Mouse (Mus musculus): ENCODE results near the gene Gpam. TPM values are rescaled to one million over a fixed set of nuclear protein-coding genes. Genes with fewer than 3 reads are reported as not detected.

Gpam gene
- polyA plus RNA-seq, 1 experiment from 2014 or later: 24.7 TPM

GRCm38 (mm10) chr19:55145136-55145535 lies 18.1 kb upstream of the Gpam start:
- Histone ChIP-seq H3K4me2 (ENCODE audit: low read length) (no peak overlapping the region), H3K27ac (ENCODE audit: low read length) (no peak overlapping the region), H3K9me3 (ENCODE audit: control insufficient read depth, low read length) (no peaks in the 10 kb centered on the region), H3K27me3 (replicated peaks; ENCODE audit: control insufficient read depth, insufficient read depth, low read length) (no peaks in the 10 kb centered on the region), H3K36me3 (ENCODE audit: control insufficient read depth, insufficient read depth) (no peaks in the 10 kb centered on the region), H3K9ac (replicated peaks; ENCODE audit: low read depth, low read length) (no peak overlapping the region), H3K4me3 (replicated peaks; ENCODE audit: low read length) (no peak overlapping the region), H3K4me1 (replicated peaks; ENCODE audit: control insufficient read depth, insufficient read depth, low read length) (peaks cover 15% of the 10 kb centered on the region)
- ATAC-seq: no peak
- 87% methylated on average over 2 of the region's 2 CpGs for WGBS

- ATAC-seq: no peak
- Histone ChIP-seq H3K27ac (ENCODE audit: low read length) (no peak overlapping the region), H3K27me3 (replicated peaks; ENCODE audit: control insufficient read depth, insufficient read depth, low read length) (no peaks in the 10 kb centered on the region), H3K4me3 (replicated peaks; ENCODE audit: low read length) (no peak overlapping the region), H3K4me2 (ENCODE audit: low read length) (no peak overlapping the region), H3K9ac (replicated peaks; ENCODE audit: low read depth, low read length) (no peak overlapping the region), H3K9me3 (ENCODE audit: control insufficient read depth, low read length) (no peaks in the 10 kb centered on the region), H3K36me3 (ENCODE audit: control insufficient read depth, insufficient read depth) (no peaks in the 10 kb centered on the region), H3K4me1 (replicated peaks; ENCODE audit: control insufficient read depth, insufficient read depth, low read length) (peaks cover 15% of the 10 kb centered on the region)
- WGBS: 55% methylated on average over 5 of the region's 5 CpGs
These were observed 17.7 kb upstream of the Gpam start for GRCm38 (mm10) chr19:55144691-55145090.

- peak; percentile 57 for ATAC-seq
- WGBS: 8% methylated on average over 11 of the region's 11 CpGs
- no peak overlapping the region for H3K4me2 ChIP-seq (ENCODE audit: low read length)
- H3K27me3 ChIP-seq (replicated peaks; ENCODE audit: control insufficient read depth, insufficient read depth, low read length): no peaks in the 10 kb centered on the region
- H3K9ac ChIP-seq (replicated peaks; ENCODE audit: low read depth, low read length): no peak overlapping the region
- H3K4me3 ChIP-seq (replicated peaks; ENCODE audit: low read length): no peak overlapping the region
- H3K4me1 ChIP-seq (replicated peaks; ENCODE audit: control insufficient read depth, insufficient read depth, low read length): peaks cover 15% of the 10 kb centered on the region
- H3K9me3 ChIP-seq (ENCODE audit: control insufficient read depth, low read length): no peaks in the 10 kb centered on the region
- H3K36me3 ChIP-seq (ENCODE audit: control insufficient read depth, insufficient read depth): no peaks in the 10 kb centered on the region
- H3K27ac ChIP-seq (ENCODE audit: low read length): peak overlapping the region; percentile 21; the same call in 1 of the 2 replicates
These were observed 16.6 kb upstream of the Gpam start for GRCm38 (mm10) chr19:55143391-55144300.

GRCm38 (mm10) chr19:55139301-55139700 lies 12.3 kb upstream of the Gpam start:
- H3K4me2 ChIP-seq (ENCODE audit: low read length): no peak overlapping the region
- H3K4me3 ChIP-seq (replicated peaks; ENCODE audit: low read length): no peak overlapping the region
- H3K27me3 ChIP-seq (replicated peaks; ENCODE audit: control insufficient read depth, insufficient read depth, low read length): no peaks in the 10 kb centered on the region
- H3K27ac ChIP-seq (ENCODE audit: low read length): no peak overlapping the region
- WGBS: 92% methylated on average over 7 of the region's 7 CpGs
- ATAC-seq: no peak
- no peaks in the 10 kb centered on the region for H3K36me3 ChIP-seq (ENCODE audit: control insufficient read depth, insufficient read depth)
- no peaks in the 10 kb centered on the region for H3K9me3 ChIP-seq (ENCODE audit: control insufficient read depth, low read length)
- H3K9ac ChIP-seq (replicated peaks; ENCODE audit: low read depth, low read length): no peak overlapping the region
- H3K4me1 ChIP-seq (replicated peaks; ENCODE audit: control insufficient read depth, insufficient read depth, low read length): peaks cover 10% of the 10 kb centered on the region

- no peaks in the 10 kb centered on the region for H3K9me3 ChIP-seq (ENCODE audit: control insufficient read depth, low read length)
- no peak for ATAC-seq
- WGBS: 79% methylated on average over 7 of the region's 7 CpGs
These were observed 11.5 kb upstream of the Gpam start for GRCm38 (mm10) chr19:55138506-55138905.

GRCm38 (mm10) chr19:55137884-55138283 lies 10.8 kb upstream of the Gpam start:
- no peak overlapping the region for H3K9ac ChIP-seq (replicated peaks; ENCODE audit: low read depth, low read length)
- peak; percentile 49 for ATAC-seq
- WGBS: 27% methylated on average over 7 of the region's 7 CpGs
- H3K4me2 ChIP-seq (ENCODE audit: low read length): no peak overlapping the region
- no peaks in the 10 kb centered on the region for H3K36me3 ChIP-seq (ENCODE audit: control insufficient read depth, insufficient read depth)
- no peaks in the 10 kb centered on the region for H3K27me3 ChIP-seq (replicated peaks; ENCODE audit: control insufficient read depth, insufficient read depth, low read length)
- no peaks in the 10 kb centered on the region for H3K4me1 ChIP-seq (replicated peaks; ENCODE audit: control insufficient read depth, insufficient read depth, low read length)
- no peak overlapping the region for H3K4me3 ChIP-seq (replicated peaks; ENCODE audit: low read length)
- no peak overlapping the region for H3K27ac ChIP-seq (ENCODE audit: low read length)
- no peaks in the 10 kb centered on the region for H3K9me3 ChIP-seq (ENCODE audit: control insufficient read depth, low read length)

More at GRCm38 (mm10) chr19:55138506-55138905, 11.5 kb upstream of the Gpam start:
- Histone ChIP-seq H3K27me3 (replicated peaks; ENCODE audit: control insufficient read depth, insufficient read depth, low read length) (no peaks in the 10 kb centered on the region), H3K4me3 (replicated peaks; ENCODE audit: low read length) (no peak overlapping the region), H3K4me2 (ENCODE audit: low read length) (no peak overlapping the region), H3K27ac (ENCODE audit: low read length) (no peak overlapping the region), H3K4me1 (replicated peaks; ENCODE audit: control insufficient read depth, insufficient read depth, low read length) (peaks cover 2% of the 10 kb centered on the region), H3K9ac (replicated peaks; ENCODE audit: low read depth, low read length) (no peak overlapping the region), H3K36me3 (ENCODE audit: control insufficient read depth, insufficient read depth) (no peaks in the 10 kb centered on the region)

GRCm38 (mm10) chr19:55136693-55137427 lies 9.8 kb upstream of the Gpam start:
- H3K9ac ChIP-seq (replicated peaks; ENCODE audit: low read depth, low read length): no peak overlapping the region
- no peaks in the 10 kb centered on the region for H3K9me3 ChIP-seq (ENCODE audit: control insufficient read depth, low read length)
- 86% methylated on average over 4 of the region's 4 CpGs for WGBS
- no peak for ATAC-seq
- no peaks in the 10 kb centered on the region for H3K4me1 ChIP-seq (replicated peaks; ENCODE audit: control insufficient read depth, insufficient read depth, low read length)
- no peak overlapping the region for H3K4me3 ChIP-seq (replicated peaks; ENCODE audit: low read length)
- H3K36me3 ChIP-seq (ENCODE audit: control insufficient read depth, insufficient read depth): no peaks in the 10 kb centered on the region
- no peak overlapping the region for H3K27ac ChIP-seq (ENCODE audit: low read length)
- H3K4me2 ChIP-seq (ENCODE audit: low read length): no peak overlapping the region
- H3K27me3 ChIP-seq (replicated peaks; ENCODE audit: control insufficient read depth, insufficient read depth, low read length): no peaks in the 10 kb centered on the region

- Histone ChIP-seq H3K4me2 (ENCODE audit: low read length) (no peak overlapping the region), H3K27me3 (replicated peaks; ENCODE audit: control insufficient read depth, insufficient read depth, low read length) (no peaks in the 10 kb centered on the region), H3K36me3 (ENCODE audit: control insufficient read depth, insufficient read depth) (no peaks in the 10 kb centered on the region), H3K27ac (ENCODE audit: low read length) (no peak overlapping the region), H3K4me3 (replicated peaks; ENCODE audit: low read length) (no peak overlapping the region), H3K9me3 (ENCODE audit: control insufficient read depth, low read length) (no peaks in the 10 kb centered on the region), H3K9ac (replicated peaks; ENCODE audit: low read depth, low read length) (no peak overlapping the region), H3K4me1 (replicated peaks; ENCODE audit: control insufficient read depth, insufficient read depth, low read length) (no peaks in the 10 kb centered on the region)
- 87% methylated on average over 3 of the region's 3 CpGs for WGBS
- no peak for ATAC-seq
These were observed 8.9 kb upstream of the Gpam start for GRCm38 (mm10) chr19:55135918-55136317.

GRCm38 (mm10) chr19:55134521-55134920 lies 7.5 kb upstream of the Gpam start:
- Histone ChIP-seq H3K27me3 (replicated peaks; ENCODE audit: control insufficient read depth, insufficient read depth, low read length) (no peaks in the 10 kb centered on the region), H3K4me1 (replicated peaks; ENCODE audit: control insufficient read depth, insufficient read depth, low read length) (no peaks in the 10 kb centered on the region), H3K36me3 (ENCODE audit: control insufficient read depth, insufficient read depth) (no peaks in the 10 kb centered on the region), H3K4me2 (ENCODE audit: low read length) (no peak overlapping the region), H3K4me3 (replicated peaks; ENCODE audit: low read length) (no peak overlapping the region), H3K9ac (replicated peaks; ENCODE audit: low read depth, low read length) (no peak overlapping the region), H3K9me3 (ENCODE audit: control insufficient read depth, low read length) (no peaks in the 10 kb centered on the region), H3K27ac (ENCODE audit: low read length) (no peak overlapping the region)
- ATAC-seq: no peak
- WGBS: 84% methylated on average over 9 of the region's 9 CpGs
